Mouse (Mus musculus): ENCODE measurements around the gene Zfand6. TPM values are rescaled to one million over a fixed set of nuclear protein-coding genes. Genes with fewer than 3 reads are reported as not detected.
A peak's percentile ranks its signal among the peaks of the same experiment; 100 is the strongest.

Zfand6 gene
- 156 and 185 TPM in 2 replicates for polyA plus RNA-seq (2015; fragmentation: Nextera tagmentation; extraction: Ambion mirVana)

DNA sequence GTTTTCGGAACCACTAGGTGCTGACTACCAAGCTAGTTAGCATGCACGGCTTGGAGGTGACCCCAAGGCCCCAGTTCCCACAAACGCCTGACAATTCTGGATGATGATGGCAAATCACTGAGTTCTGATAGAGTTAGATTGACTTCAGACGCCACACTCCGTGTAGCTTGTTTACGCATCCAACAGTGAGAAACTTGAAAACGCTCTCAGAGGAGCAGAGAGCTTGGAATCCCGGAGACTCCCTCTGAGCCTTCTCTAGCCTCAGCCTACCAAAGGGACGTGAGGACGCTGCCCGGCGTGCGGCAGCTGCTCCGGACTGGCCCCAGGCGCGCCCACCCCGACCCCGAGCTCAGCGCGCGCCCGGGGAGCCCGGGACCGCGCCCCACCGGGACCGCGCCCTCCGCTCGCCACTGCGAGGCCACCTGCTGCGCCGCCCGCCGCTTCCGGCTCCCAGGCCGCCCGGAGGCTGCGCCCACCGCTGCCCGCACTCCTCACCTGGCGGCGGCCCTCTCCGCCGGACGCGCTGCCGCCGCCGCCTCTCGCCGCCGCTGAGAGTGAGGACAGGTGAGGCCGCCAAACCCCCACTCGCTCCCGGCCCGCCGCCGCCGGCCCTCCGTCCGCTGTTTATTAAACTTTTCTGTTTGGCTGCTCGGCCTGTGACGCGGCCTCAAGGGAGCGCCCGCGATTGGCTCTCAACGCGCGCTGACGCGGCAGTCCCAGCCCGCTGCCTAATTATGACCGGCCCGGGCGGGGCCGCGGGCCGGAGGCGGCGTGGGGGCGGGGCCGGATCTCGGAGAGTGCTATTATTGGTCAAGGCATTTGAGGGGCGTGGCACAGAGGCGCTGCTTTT lies at the start of gene Zfand6:
TSS of gene Zfand6 (minus strand) at position 709 of the 850 bp plus-strand sequence.
- H3K27me3 ChIP-seq: no peaks in the 10 kb centered on the region
- WGBS: under 1% methylated on average over 75 of the region's 87 CpGs
- no peaks in the 10 kb centered on the region for H3K36me3 ChIP-seq
- peak; percentile 99 for ATAC-seq (ENCODE audit: borderline replicate concordance, extremely low read depth, low FRiP score, low TSS enrichment)
- H3K9me3 ChIP-seq: no peaks in the 10 kb centered on the region
- peak within 1 kb of the TSS; percentile 74 for H3K9ac ChIP-seq
- peak within 1 kb of the TSS; percentile 85 for H3K4me2 ChIP-seq
- H3K4me3 ChIP-seq: peak within 1 kb of the TSS; percentile 96
- peaks cover 8% of the 10 kb centered on the region; the same call in 1 of the 2 replicates for H3K4me1 ChIP-seq
- H3K27ac ChIP-seq: peak within 1 kb of the TSS; percentile 95

DNA sequence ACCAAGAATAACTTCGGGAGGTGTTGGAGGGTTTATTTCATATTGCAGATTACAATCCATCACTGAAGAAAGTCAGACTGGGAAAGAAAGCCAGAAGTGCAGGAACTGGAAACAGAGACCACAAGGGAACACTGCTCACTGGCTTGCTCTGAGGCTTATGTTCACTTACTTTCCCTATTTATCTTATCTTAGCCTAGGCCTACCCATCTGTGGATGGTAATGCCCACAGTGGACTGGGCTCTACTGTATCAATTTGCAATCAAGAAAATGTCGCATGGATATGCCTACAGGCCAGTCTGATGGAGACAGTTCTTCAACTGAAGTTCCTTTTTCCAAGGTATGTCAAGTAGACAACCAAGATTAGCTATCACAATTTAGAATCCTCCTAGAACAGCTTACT lies 47.0 kb upstream of the Zfand6 start:
- no peak overlapping the region for H3K27ac ChIP-seq
- H3K9ac ChIP-seq: no peak overlapping the region
- no peak overlapping the region for H3K4me2 ChIP-seq
- H3K36me3 ChIP-seq: no peaks in the 10 kb centered on the region
- peaks cover 2% of the 10 kb centered on the region; the same call in 1 of the 2 replicates for H3K4me1 ChIP-seq
- no peak overlapping the region for H3K4me3 ChIP-seq
- no peaks in the 10 kb centered on the region for H3K27me3 ChIP-seq
- no peaks in the 10 kb centered on the region for H3K9me3 ChIP-seq
- 74% methylated on average over 2 of the region's 2 CpGs for WGBS
- ATAC-seq (ENCODE audit: borderline replicate concordance, extremely low read depth, low FRiP score, low TSS enrichment): no peak

DNA sequence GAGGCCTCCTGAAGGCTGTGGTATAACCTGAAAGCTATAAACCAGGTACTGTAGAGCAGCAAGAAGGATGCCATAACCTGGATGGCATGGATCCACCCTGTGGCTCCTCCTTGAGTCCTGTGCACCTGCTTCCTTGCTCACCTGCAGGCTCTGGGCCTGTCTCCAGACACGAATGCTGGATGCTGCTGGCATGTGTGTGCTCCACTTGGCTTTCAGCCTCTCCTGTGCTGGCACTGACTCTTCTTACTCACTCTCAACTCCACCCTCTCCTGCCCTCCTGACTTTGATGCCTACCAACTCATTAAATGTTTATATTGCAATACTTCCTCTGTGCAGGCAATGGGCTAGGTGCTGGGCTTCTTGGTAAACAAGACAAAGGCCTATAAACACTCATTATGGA lies 43.3 kb upstream of the Zfand6 start:
- Histone ChIP-seq H3K4me3 (no peak overlapping the region), H3K9me3 (no peaks in the 10 kb centered on the region), H3K36me3 (no peaks in the 10 kb centered on the region), H3K27ac (no peak overlapping the region), H3K27me3 (no peaks in the 10 kb centered on the region), H3K4me1 (no peaks in the 10 kb centered on the region), H3K4me2 (no peak overlapping the region), H3K9ac (no peak overlapping the region)
- no peak for ATAC-seq (ENCODE audit: borderline replicate concordance, extremely low read depth, low FRiP score, low TSS enrichment)
- WGBS: 48% methylated on average over 1 of the region's 1 CpGs

DNA sequence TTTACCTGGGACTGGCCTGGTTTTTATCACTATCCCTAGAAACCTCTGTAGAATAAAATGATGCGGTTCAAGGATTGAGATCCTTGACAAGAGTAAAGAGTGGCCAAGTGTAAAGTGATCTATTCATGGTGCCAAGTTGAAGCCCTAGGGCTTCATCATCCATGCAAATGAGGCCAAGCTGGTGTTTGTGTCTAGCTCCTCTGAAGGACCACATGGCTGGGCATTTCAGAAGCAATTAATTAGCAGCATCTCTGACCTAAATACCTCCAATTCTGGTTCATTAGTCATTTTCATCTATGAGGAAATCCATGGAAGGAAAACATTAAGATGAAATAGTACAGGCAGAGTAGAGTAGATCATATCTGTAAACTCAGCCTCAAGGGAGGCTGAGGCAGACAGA lies 42.3 kb upstream of the Zfand6 start:
- no peaks in the 10 kb centered on the region for H3K4me1 ChIP-seq
- H3K9ac ChIP-seq: no peak overlapping the region
- no peaks in the 10 kb centered on the region for H3K36me3 ChIP-seq
- no peaks in the 10 kb centered on the region for H3K9me3 ChIP-seq
- H3K27me3 ChIP-seq: no peaks in the 10 kb centered on the region
- no peak overlapping the region for H3K4me3 ChIP-seq
- ATAC-seq (ENCODE audit: borderline replicate concordance, extremely low read depth, low FRiP score, low TSS enrichment): no peak
- H3K27ac ChIP-seq: no peak overlapping the region
- WGBS: 90% methylated on average over 1 of the region's 1 CpGs
- no peak overlapping the region for H3K4me2 ChIP-seq

DNA sequence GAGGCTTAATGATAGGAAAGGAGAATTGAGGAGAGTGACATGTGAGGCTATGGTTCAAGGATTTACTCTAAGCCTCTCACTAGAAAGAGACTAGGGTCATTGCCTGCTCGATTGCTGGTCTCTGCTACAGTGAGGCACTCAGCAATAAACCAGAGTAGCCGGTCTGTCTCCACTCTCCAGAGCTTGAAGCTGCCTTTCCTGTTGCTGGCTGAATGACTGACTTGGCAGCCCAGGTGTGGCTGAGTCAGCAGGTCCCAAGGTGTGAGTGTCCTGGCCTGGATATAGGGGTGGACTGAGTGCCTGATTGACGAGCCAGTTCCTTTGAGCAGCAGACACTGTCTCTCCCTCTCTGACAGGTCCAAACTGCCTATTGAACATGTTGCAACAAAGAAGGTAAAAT lies 41.3 kb upstream of the Zfand6 start:
- no peaks in the 10 kb centered on the region for H3K9me3 ChIP-seq
- WGBS: 64% methylated on average over 3 of the region's 3 CpGs
- H3K9ac ChIP-seq: no peak overlapping the region
- no peak overlapping the region for H3K4me3 ChIP-seq
- H3K4me1 ChIP-seq: no peaks in the 10 kb centered on the region
- H3K27me3 ChIP-seq: no peaks in the 10 kb centered on the region
- H3K4me2 ChIP-seq: no peak overlapping the region
- H3K36me3 ChIP-seq: no peaks in the 10 kb centered on the region
- ATAC-seq (ENCODE audit: borderline replicate concordance, extremely low read depth, low FRiP score, low TSS enrichment): no peak
- no peak overlapping the region for H3K27ac ChIP-seq

DNA sequence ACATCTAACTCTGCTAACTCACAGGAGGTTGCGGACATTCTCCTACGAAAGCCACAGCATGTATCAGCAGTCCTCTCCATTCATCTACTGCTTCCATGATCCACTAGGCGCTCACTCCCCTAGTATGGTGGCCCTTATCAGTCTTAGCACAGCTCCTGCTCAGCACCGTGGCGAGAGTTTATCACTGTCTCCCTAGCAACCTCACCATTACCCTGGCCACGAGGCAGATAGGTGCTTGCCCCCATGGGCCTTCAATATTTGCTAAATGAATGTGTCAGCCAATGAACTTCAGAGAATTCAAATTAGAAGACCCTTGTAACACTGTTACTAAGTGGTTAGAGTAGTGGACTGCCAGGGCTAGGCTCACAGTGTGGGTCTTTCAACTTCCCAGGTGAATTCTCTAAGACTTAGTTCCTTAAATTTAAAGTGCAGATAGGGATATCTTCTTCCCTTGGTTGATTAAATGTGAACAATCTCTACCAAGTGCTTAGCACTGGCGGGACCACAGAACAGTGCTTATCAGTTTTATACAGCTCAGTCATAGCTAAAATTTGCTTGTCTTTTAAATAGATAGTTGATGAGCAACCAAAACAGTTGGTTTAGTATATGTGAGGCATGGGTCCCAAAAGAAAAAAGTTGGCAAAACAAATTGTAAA lies 33.2 kb upstream of the Zfand6 start:
- no peaks in the 10 kb centered on the region for H3K27me3 ChIP-seq
- H3K9ac ChIP-seq: no peak overlapping the region
- no peaks in the 10 kb centered on the region for H3K9me3 ChIP-seq
- no peak overlapping the region for H3K27ac ChIP-seq
- no peak overlapping the region for H3K4me2 ChIP-seq
- 41% methylated on average over 7 of the region's 7 CpGs for WGBS
- H3K4me1 ChIP-seq: no peaks in the 10 kb centered on the region
- H3K4me3 ChIP-seq: no peak overlapping the region
- H3K36me3 ChIP-seq: no peaks in the 10 kb centered on the region
- ATAC-seq (ENCODE audit: borderline replicate concordance, extremely low read depth, low FRiP score, low TSS enrichment): peak; percentile 85; the same call in 1 of the 2 replicates

DNA sequence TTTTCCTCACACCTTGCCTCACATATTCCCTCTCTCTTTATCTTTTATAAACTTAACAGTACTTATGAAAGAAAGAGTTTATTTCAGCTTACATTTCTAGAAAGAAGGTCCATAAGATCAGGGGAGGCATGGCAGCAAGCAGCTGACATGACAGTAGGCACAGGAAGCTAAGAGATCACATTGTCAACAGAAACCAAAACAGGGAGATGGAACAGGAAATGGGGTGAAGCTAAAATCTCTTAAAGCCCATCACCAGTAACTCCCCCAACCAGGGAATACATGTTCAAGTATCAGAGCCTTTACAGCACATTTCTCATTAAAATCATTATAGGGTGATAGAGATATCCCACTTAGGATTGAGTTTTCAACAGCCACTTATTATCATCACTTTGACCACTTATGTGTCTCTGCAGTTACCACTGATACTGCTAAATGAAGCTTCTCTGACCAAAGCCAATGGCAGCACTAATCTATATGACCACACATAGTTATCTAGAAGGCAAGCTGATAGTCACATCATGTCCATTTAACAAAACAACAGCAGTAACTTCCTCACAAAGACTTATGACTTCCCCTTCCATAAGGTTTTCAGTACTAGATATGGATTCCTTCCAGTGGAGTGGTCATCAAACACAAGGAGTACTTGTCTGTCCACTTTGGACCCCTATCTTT lies 20.7 kb upstream of the Zfand6 start:
- H3K4me3 ChIP-seq: no peak overlapping the region
- no peaks in the 10 kb centered on the region for H3K9me3 ChIP-seq
- no peaks in the 10 kb centered on the region for H3K36me3 ChIP-seq
- no peak overlapping the region for H3K4me2 ChIP-seq
- H3K27me3 ChIP-seq: no peaks in the 10 kb centered on the region
- H3K27ac ChIP-seq: no peak overlapping the region
- ATAC-seq (ENCODE audit: borderline replicate concordance, extremely low read depth, low FRiP score, low TSS enrichment): no peak
- no peaks in the 10 kb centered on the region for H3K4me1 ChIP-seq
- no peak overlapping the region for H3K9ac ChIP-seq

DNA sequence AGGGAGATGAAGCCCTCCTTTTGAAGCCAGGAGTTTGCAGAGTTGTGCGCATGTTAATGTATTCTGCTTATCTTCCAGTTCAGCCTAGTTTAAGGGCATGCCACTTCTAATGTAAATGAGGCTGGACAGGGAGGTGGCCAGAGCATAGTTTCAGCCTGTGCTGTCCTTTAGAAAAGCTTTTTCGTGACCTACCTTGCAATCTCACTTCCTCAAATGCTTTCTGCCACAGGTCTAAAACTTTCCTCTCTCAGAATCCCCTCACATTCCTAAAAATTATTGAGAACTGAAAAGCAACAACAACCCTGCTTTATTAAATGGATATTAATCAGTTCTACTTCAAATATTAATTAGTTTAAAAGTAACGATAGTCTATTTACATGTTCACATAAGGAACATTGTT lies 17.1 kb upstream of the Zfand6 start:
- Histone ChIP-seq H3K4me3 (no peak overlapping the region), H3K4me2 (no peak overlapping the region), H3K27ac (no peak overlapping the region), H3K4me1 (no peaks in the 10 kb centered on the region), H3K27me3 (no peaks in the 10 kb centered on the region), H3K9ac (no peak overlapping the region), H3K36me3 (no peaks in the 10 kb centered on the region), H3K9me3 (no peaks in the 10 kb centered on the region)
- ATAC-seq (ENCODE audit: borderline replicate concordance, extremely low read depth, low FRiP score, low TSS enrichment): no peak
- WGBS: 80% methylated on average over 3 of the region's 3 CpGs

DNA sequence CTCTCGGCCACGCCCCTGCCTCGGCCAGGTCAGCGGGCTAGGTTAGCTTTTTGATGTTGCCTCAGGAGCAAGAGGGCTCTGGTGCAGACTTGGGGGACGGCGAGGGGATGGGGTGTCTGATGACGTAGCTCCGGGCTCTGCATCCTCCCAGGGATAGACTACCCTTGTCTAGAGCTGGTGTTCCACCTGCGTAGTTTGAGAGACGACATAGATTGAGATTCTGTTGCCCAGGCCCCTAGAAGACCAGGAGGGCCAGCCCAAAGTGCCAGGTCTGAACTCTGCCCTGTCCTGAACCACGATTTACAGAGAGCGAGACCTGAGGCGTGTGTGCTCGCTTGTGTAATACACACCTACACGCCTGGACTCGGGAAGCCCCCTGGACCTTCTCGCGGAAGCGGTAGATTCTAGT lies 346 bp upstream of the Zfand6 start:
- ATAC-seq (ENCODE audit: borderline replicate concordance, extremely low read depth, low FRiP score, low TSS enrichment): no peak
- 6% methylated on average over 19 of the region's 19 CpGs for WGBS
- Histone ChIP-seq H3K27ac (no peak overlapping the region), H3K9me3 (no peaks in the 10 kb centered on the region), H3K27me3 (no peaks in the 10 kb centered on the region), H3K36me3 (no peaks in the 10 kb centered on the region), H3K4me2 (peak overlapping the region; percentile 85), H3K9ac (peak overlapping the region; percentile 30), H3K4me3 (peak overlapping the region; percentile 96), H3K4me1 (peaks cover 8% of the 10 kb centered on the region; the same call in 1 of the 2 replicates)

DNA sequence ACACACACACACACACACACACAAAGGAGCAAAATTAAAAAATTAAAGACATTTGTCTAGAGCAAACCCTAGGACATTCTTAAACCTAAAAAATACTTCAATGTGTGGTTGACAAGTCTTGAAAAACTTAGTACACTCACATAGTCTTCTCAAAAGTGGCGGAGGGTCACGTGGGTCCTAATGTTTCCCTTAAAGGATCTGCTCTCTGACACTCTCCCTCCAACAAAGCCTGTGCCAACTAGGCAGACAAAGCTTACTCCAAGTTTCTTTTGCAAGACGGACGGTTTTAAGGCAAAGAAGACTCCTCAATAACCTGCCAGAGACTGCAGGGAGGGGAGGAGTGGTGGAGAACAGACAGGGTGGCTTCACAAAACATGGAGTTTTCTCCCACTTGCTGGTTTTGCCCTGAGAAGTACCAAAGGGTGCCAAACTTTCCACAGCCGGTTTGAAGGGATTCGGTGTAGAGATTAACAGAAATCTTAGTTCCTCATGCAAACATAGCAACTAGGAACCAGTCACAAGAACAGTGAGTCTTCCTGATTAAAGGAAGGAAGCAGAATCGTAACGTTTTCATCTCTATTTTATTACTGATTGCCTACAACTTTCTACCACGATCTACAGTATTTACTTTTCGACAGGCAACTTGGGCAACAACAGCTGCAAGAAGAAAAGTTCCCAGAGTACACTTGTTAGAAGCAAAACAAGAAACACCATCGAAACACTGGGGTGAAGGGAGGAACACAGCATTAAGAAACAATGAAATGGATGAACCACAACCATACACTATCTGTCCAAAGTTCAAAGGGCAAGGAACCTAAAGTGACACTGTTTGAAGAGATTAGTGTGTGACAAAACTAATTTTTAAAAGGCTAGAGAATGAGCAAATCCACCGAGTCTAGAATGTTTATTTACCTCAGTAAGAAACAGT lies 1.8 kb downstream of the Zfand6 start:
- no peak overlapping the region for H3K27ac ChIP-seq
- H3K4me3 ChIP-seq: no peak overlapping the region; the same call in 1 of the 2 replicates
- no peak overlapping the region for H3K9ac ChIP-seq
- no peaks in the 10 kb centered on the region for H3K36me3 ChIP-seq
- H3K4me2 ChIP-seq: no peak overlapping the region; the same call in 1 of the 2 replicates
- WGBS: 55% methylated on average over 12 of the region's 12 CpGs
- no peaks in the 10 kb centered on the region for H3K27me3 ChIP-seq
- ATAC-seq (ENCODE audit: borderline replicate concordance, extremely low read depth, low FRiP score, low TSS enrichment): no peak
- H3K4me1 ChIP-seq: peaks cover 8% of the 10 kb centered on the region; the same call in 1 of the 2 replicates
- H3K9me3 ChIP-seq: no peaks in the 10 kb centered on the region

DNA sequence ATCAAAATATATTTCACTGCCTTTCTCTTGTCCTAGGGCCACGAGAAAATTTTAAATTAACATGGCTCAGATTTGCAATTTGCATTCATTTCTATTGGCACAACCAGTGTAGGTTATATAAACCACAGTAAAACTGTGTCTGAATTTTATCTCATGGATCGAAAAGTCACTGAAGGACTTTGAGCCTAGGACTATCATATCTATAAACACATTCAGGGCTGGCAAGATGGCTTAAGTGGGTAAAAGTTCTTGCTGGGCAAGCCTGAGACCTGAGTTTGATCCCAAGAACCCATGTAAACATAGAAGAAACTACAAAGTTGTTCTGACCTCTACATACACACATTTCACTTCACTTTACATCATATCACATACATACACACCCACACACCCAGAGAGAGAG lies 3.4 kb downstream of the Zfand6 start:
- no peaks in the 10 kb centered on the region for H3K9me3 ChIP-seq
- no peaks in the 10 kb centered on the region for H3K27me3 ChIP-seq
- peaks cover 8% of the 10 kb centered on the region; the same call in 1 of the 2 replicates for H3K4me1 ChIP-seq
- H3K4me2 ChIP-seq: no peak overlapping the region
- no peak overlapping the region for H3K9ac ChIP-seq
- no peak overlapping the region for H3K4me3 ChIP-seq
- 70% methylated on average over 2 of the region's 2 CpGs for WGBS
- ATAC-seq (ENCODE audit: borderline replicate concordance, extremely low read depth, low FRiP score, low TSS enrichment): no peak
- no peaks in the 10 kb centered on the region for H3K36me3 ChIP-seq
- H3K27ac ChIP-seq: no peak overlapping the region
